Comparison of ENCODE assay signal across 39 mouse cellular contexts in the genomic region with DNA sequence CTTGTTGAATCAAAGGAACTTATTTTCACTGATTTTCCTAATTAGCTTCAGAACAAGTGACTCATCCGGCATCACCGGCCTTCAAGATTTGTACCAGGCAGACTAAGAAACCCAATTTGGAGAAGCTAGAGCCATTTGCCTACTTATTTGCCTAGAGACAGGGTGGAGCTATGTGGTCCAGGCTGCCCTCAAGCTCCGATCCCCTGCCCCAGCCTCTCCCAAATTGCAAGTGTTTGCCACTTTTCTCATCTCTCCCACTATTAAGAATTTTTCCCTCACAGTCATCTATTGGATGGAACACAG. TPM values are rescaled to one million over a fixed set of nuclear protein-coding genes. Genes with fewer than 3 reads are reported as not detected.
DNase-seq lines count a peak whose midpoint lies in the region; ATAC-seq lines count a peak whose summit lies in the region.
"Had no signal": no experiment of that assay in that cellular context is flagged by ENCODE, and none has a peak within 500 bp of the region (broad histone marks: within the 10 kb centered on the region; RNA-seq: fewer than 3 reads in every experiment).

No protein-coding gene starts in this region.

- H3K9me3 ChIP-seq in forebrain, embryonic 13.5 days (replicated peaks) = no peaks in the 10 kb centered on the region
- H3K9me3 ChIP-seq in forebrain, embryonic 11.5 days (ENCODE audit: control insufficient read depth, low read length) = no peaks in the 10 kb centered on the region
- no peaks in the 10 kb centered on the region for H3K9me3 ChIP-seq in midbrain, embryonic 13.5 days
- no peaks in the 10 kb centered on the region for H3K9me3 ChIP-seq in midbrain, embryonic 16.5 days (replicated peaks; ENCODE audit: control insufficient read depth, low read length, poor library complexity, severe bottlenecking)
- H3K9me3 ChIP-seq: embryonic facial prominence, embryonic 12.5 days; G1E; heart, embryonic 10.5 days; heart, embryonic 15.5 days; liver, embryonic 13.5 days; megakaryocyte, embryonic 14.5 days; midbrain, embryonic 15.5 days had no signal

- 0 out of 2 replicates have a peak, but pooled peaks have one; percentile 38 for ATAC-seq in forebrain, embryonic 13.5 days
- no peak for ATAC-seq in forebrain, embryonic 11.5 days (replicated peaks; ENCODE audit: low FRiP score)
- no peak for ATAC-seq in midbrain, embryonic 13.5 days
- no peak for ATAC-seq in midbrain, embryonic 16.5 days
- ATAC-seq: hindbrain, embryonic 16.5 days; lung, postnatal 0 days had no signal

- no peak overlapping the region; the same call in 1 of the 2 replicates for H3K4me2 ChIP-seq in forebrain, embryonic 13.5 days
- no peak overlapping the region for H3K4me2 ChIP-seq in forebrain, embryonic 11.5 days (ENCODE audit: low read depth, low read length, severe bottlenecking)
- no peak overlapping the region for H3K4me2 ChIP-seq in midbrain, embryonic 13.5 days (replicated peaks)
- H3K4me2 ChIP-seq in midbrain, embryonic 16.5 days (ENCODE audit: low read length) = no peak overlapping the region
- H3K4me2 ChIP-seq: embryonic facial prominence, embryonic 12.5 days; heart, embryonic 15.5 days; liver, embryonic 13.5 days; midbrain, embryonic 15.5 days had no signal

- no peak overlapping the region for H3K4me3 ChIP-seq in forebrain, embryonic 13.5 days
- H3K4me3 ChIP-seq in forebrain, embryonic 11.5 days (ENCODE audit: low read depth, low read length) = no peak overlapping the region
- no peak overlapping the region for H3K4me3 ChIP-seq in midbrain, embryonic 13.5 days (replicated peaks)
- H3K4me3 ChIP-seq in midbrain, embryonic 16.5 days (ENCODE audit: low read depth, low read length) = no peak overlapping the region
- H3K4me3 ChIP-seq: embryonic facial prominence, embryonic 12.5 days; heart, embryonic 10.5 days; heart, embryonic 15.5 days; liver, embryonic 13.5 days; megakaryocyte, embryonic 14.5 days; midbrain, embryonic 15.5 days had no signal

- no peak for DNase-seq in forebrain, embryonic 11.5 days (ENCODE audit: low spot score)
- DNase-seq in layer of hippocampus, adult 18-20 months (ENCODE audit: low spot score in 2 of 2) = peak; percentile 8 to 29
- no peak for DNase-seq in layer of hippocampus, postnatal 36 days
- DNase-seq in cerebellum, adult 9-10 months = no peak
- DNase-seq in heart, adult 18-20 months = no peak
- DNase-seq: adrenal gland, adult 8-10 months; cerebellum, adult 8-10 months; embryo, embryonic 11 days; gastrocnemius, postnatal 14 days; kidney, adult 8-10 months; kidney, postnatal 4 days; left cerebral cortex, postnatal 4 days; liver, embryonic 13.5 days; lung, adult 18-20 months; lung, postnatal 4 days; right cerebral cortex, postnatal 4 days; thymus, adult 2 months; thymus, postnatal 36 days had no signal

- peaks cover 31% of the 10 kb centered on the region for H3K27me3 ChIP-seq in forebrain, embryonic 13.5 days
- peaks cover 9% of the 10 kb centered on the region; the same call in 1 of the 2 replicates for H3K27me3 ChIP-seq in forebrain, embryonic 11.5 days (ENCODE audit: control insufficient read depth, insufficient read depth, low read length)
- peaks cover 53% of the 10 kb centered on the region for H3K27me3 ChIP-seq in midbrain, embryonic 13.5 days
- no peaks in the 10 kb centered on the region for H3K27me3 ChIP-seq in midbrain, embryonic 16.5 days (ENCODE audit: control insufficient read depth, insufficient read depth, low read depth, low read length)

- H3K27ac ChIP-seq in forebrain, embryonic 13.5 days = peak overlapping the region; percentile 48; the same call in 1 of the 2 replicates
- H3K27ac ChIP-seq in forebrain, embryonic 11.5 days (ENCODE audit: low read depth, low read length) = no peak overlapping the region
- H3K27ac ChIP-seq in midbrain, embryonic 13.5 days = 0 out of 2 replicates have a peak overlapping the region, but pooled peaks have one; percentile 9
- no peak overlapping the region for H3K27ac ChIP-seq in midbrain, embryonic 16.5 days (ENCODE audit: low read length)
- H3K27ac ChIP-seq: embryonic facial prominence, embryonic 12.5 days; heart, embryonic 10.5 days; heart, embryonic 15.5 days; kidney, postnatal 0 days; liver, embryonic 13.5 days; midbrain, embryonic 15.5 days; stomach, postnatal 0 days had no signal

- WGBS in forebrain, embryonic 13.5 days = 40% methylated on average over 3 of the region's 3 CpGs
- WGBS in forebrain, embryonic 11.5 days = 74% methylated on average over 3 of the region's 3 CpGs
- 80% methylated on average over 3 of the region's 3 CpGs for WGBS in midbrain, embryonic 13.5 days
- WGBS in midbrain, embryonic 16.5 days = 76% methylated on average over 3 of the region's 3 CpGs

- H3K36me3 ChIP-seq in forebrain, embryonic 13.5 days (ENCODE audit: poor library complexity, severe bottlenecking) = no peaks in the 10 kb centered on the region
- H3K36me3 ChIP-seq in forebrain, embryonic 11.5 days (ENCODE audit: control insufficient read depth, insufficient read depth, low read length) = no peaks in the 10 kb centered on the region
- H3K36me3 ChIP-seq in midbrain, embryonic 13.5 days = no peaks in the 10 kb centered on the region
- H3K36me3 ChIP-seq in midbrain, embryonic 16.5 days (ENCODE audit: control insufficient read depth, insufficient read depth, low read length) = no peaks in the 10 kb centered on the region
- H3K36me3 ChIP-seq: embryonic facial prominence, embryonic 12.5 days; G1E; heart, embryonic 10.5 days; heart, embryonic 15.5 days; liver, embryonic 13.5 days; midbrain, embryonic 15.5 days had no signal

- peaks cover 24% of the 10 kb centered on the region for H3K4me1 ChIP-seq in forebrain, embryonic 13.5 days
- H3K4me1 ChIP-seq in forebrain, embryonic 11.5 days (replicated peaks; ENCODE audit: control insufficient read depth, insufficient read depth, low read length) = peaks cover 4% of the 10 kb centered on the region; the same call in 1 of the 2 replicates
- H3K4me1 ChIP-seq in midbrain, embryonic 13.5 days (replicated peaks) = peaks cover 35% of the 10 kb centered on the region
- peaks cover 10% of the 10 kb centered on the region for H3K4me1 ChIP-seq in midbrain, embryonic 16.5 days (ENCODE audit: control insufficient read depth, insufficient read depth, low read length)
- H3K4me1 ChIP-seq: heart, embryonic 15.5 days; liver, embryonic 13.5 days; megakaryocyte, embryonic 14.5 days had no signal

- H3K9ac ChIP-seq in forebrain, embryonic 13.5 days = no peak overlapping the region
- no peak overlapping the region for H3K9ac ChIP-seq in forebrain, embryonic 11.5 days (ENCODE audit: low read length)
- no peak overlapping the region for H3K9ac ChIP-seq in midbrain, embryonic 13.5 days (replicated peaks)
- H3K9ac ChIP-seq in midbrain, embryonic 16.5 days (ENCODE audit: low read depth, low read length) = no peak overlapping the region
- H3K9ac ChIP-seq: embryonic facial prominence, embryonic 12.5 days; heart, embryonic 15.5 days; liver, embryonic 13.5 days; midbrain, embryonic 15.5 days had no signal

RNA-seq across cellular contexts. Expression of a gene that starts 3.6 kb away (rescaled TPM):
- 0.56 and 0.62 TPM in 2 replicates for polyA plus RNA-seq in forebrain, embryonic 13.5 days (2015; fragmentation: Nextera tagmentation; extraction: Ambion mirVana)
- polyA plus RNA-seq in forebrain, embryonic 11.5 days (2014; fragmentation: Nextera tagmentation; extraction: Ambion mirVana) = 0.91 and 0.97 TPM in 2 replicates
- total RNA-seq in layer of hippocampus, adult 18-20 months (2021) = 1 to 10 TPM; 3.6 to 3.7 TPM
- 1 to 10 TPM; 2.0 to 3.0 TPM for total RNA-seq in layer of hippocampus, postnatal 36 days (2021)
- 0.58 and 0.93 TPM in 2 replicates for polyA plus RNA-seq in midbrain, embryonic 13.5 days (2015; fragmentation: Nextera tagmentation; extraction: Ambion mirVana)
- 0.82 and 0.97 TPM in 2 replicates for polyA plus RNA-seq in midbrain, embryonic 16.5 days (2015; fragmentation: Nextera tagmentation; extraction: Ambion mirVana)
- total RNA-seq in heart, adult 18-20 months (2021) = under 1 TPM; 0.27 to 0.85 TPM
- total RNA-seq: heart, postnatal 25 days had no signal
- polyA plus RNA-seq: G1E had no signal

RNA-seq across cellular contexts. Expression of a gene that starts 11.7 kb away (rescaled TPM):
- 0.12 and 0.31 TPM in 2 replicates for polyA plus RNA-seq in forebrain, embryonic 13.5 days (2015; fragmentation: Nextera tagmentation; extraction: Ambion mirVana)
- 0.25 and 0.60 TPM in 2 replicates for polyA plus RNA-seq in forebrain, embryonic 11.5 days (2014; fragmentation: Nextera tagmentation; extraction: Ambion mirVana)
- not detected for total RNA-seq in layer of hippocampus, adult 18-20 months (2021)
- not detected for total RNA-seq in layer of hippocampus, postnatal 36 days (2021)
- polyA plus RNA-seq in midbrain, embryonic 13.5 days (2015; fragmentation: Nextera tagmentation; extraction: Ambion mirVana) = 3.6 and 4.0 TPM in 2 replicates
- polyA plus RNA-seq in midbrain, embryonic 16.5 days (2015; fragmentation: Nextera tagmentation; extraction: Ambion mirVana) = 0.32 and 0.36 TPM in 2 replicates
- not detected for total RNA-seq in heart, adult 18-20 months (2021)
- total RNA-seq: adrenal gland, adult 8-10 months; adrenal gland, postnatal 4 days; gastrocnemius, postnatal 14 days; granulocyte monocyte progenitor cell, adult 5-6 weeks; heart, postnatal 25 days; left cerebral cortex, adult 8-10 months; neutrophil, adult 5-6 weeks had no signal
- polyA plus RNA-seq: C2C12; G1E; heart, embryonic 10.5 days; intestine, embryonic 14.5 days; kidney, postnatal 0 days; liver, embryonic 13.5 days; spleen, adult 2 months; stomach, postnatal 0 days had no signal

Comparison
In these comparisons a context has a peak if more than half of its experiments do, and no peak if none do; other contexts are left out.
1. H3K27ac ChIP-seq: peak in forebrain, embryonic 13.5 days (single experiment) and midbrain, embryonic 13.5 days (single experiment); none in forebrain, embryonic 11.5 days (single experiment) and midbrain, embryonic 16.5 days (single experiment).
2. DNase-seq: peak in layer of hippocampus, adult 18-20 months (2 of 2); none in forebrain, embryonic 11.5 days (single experiment), layer of hippocampus, postnatal 36 days (0 of 2), cerebellum, adult 9-10 months (single experiment) and heart, adult 18-20 months (0 of 2).